Mouse (Mus musculus) ES-Bruce4 (cell line): Measurements from ENCODE around the gene Rbm43.

Experiments
- CTCF ChIP-seq: IDR thresholded peaks from one replicate; pipeline ENCODE4 v1.8.1; 2011; ENCODE audit warnings: low read depth, low read length
- POLR2A ChIP-seq: IDR thresholded peaks from one replicate; pipeline ENCODE4 v1.8.1; 2011; ENCODE audit warnings: low read length; ENCODE audit not compliant: insufficient read depth

GRCm38 (mm10) chr2:51941832-51942231, 6.9 kb upstream of the Rbm43 start:
- no peak for TF ChIP-seq POLR2A
- TF ChIP-seq CTCF = no peak
